Mouse (Mus musculus): ENCODE measurements at regions not wholly inside any gene's neighbourhood (a gene's known extent, or its start where the extent isn't known, plus 50 kb on each side); places are given as distances from the start of the nearest gene placed in this dataset.

DNA sequence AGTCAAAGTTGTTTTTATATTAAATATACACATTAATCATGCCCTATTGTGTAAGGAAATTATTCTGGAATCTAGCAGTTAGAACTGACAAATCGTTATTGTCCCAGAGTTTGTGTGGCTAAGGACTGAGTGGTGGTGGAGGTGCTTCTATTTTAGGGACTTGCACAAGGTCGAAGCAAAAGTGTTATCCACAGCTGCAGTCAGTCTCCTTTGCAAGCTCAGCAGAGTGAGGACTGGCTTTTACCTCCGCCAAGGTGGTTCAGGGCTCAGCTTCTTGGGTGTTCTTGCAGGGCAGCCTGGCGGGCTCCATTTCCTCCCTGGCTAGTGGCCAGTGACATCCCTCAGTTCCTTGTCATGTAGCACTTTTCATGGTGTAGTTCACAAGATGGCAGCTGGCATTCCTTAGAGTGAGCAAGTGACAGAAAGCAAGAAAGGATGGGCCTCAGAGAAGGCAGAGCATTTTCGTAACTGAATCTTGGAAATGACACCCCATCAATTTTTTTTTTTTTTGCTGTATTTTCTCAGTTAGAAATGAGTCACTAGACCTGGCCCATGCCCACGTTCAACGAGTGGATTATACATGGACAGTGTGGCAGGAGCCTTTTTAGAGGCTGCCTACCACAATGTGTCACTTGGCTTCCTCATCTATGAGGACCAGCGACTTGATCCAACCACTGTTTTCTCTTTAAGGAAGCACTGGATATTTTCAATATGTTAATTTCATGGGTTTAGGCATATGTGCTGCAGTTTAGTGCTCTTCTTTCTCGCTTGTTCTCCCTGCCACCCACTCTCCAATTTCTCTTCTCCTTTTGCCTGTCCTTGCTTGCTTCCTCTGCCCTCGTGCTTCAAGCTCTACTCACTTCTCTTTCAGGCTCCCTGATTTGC is 129.1 kb upstream of the Zeb2 start:
- TF ChIP-seq CTCF (IDR thresholded peaks at IDR 0.05; ENCODE audit: low read depth) (no peak), EP300 (IDR thresholded peaks at IDR 0.05; ENCODE audit: low read depth) (no peak)
